Mouse (Mus musculus) neural tube, embryonic 14.5 days (tissue): ENCODE data around the gene Adpgk. TPM values are rescaled to one million over a fixed set of nuclear protein-coding genes. Genes with fewer than 3 reads are reported as not detected.
A peak's percentile ranks its signal among the peaks of the same experiment; 100 is the strongest.

Experiments
- ATAC-seq: fragments of 200-750 bp; cut with Nextera tagmentation; 2 replicates; pipeline ENCODE4 v1.8.0; 2017; ENCODE audit warnings: low read depth, mild to moderate bottlenecking, moderate TSS enrichment, moderate library complexity
- H3K27ac ChIP-seq: fragments of 300-500 bp; sonication (generic); 2 replicates; pipeline ENCODE4 v1.5.1; 2014; ENCODE audit warnings: low read depth, mild to moderate bottlenecking, control low read depth, low read length, moderate library complexity, mixed read lengths
- H3K27me3 ChIP-seq: fragments of 300-500 bp; sonication (generic); 2 replicates; pipeline ENCODE4 v1.6.1; 2014; ENCODE audit warnings: low read length; ENCODE audit not compliant: control insufficient read depth, insufficient read depth
- H3K36me3 ChIP-seq: fragments of 300-500 bp; sonication (generic); 2 replicates; pipeline ENCODE4 v1.6.1; 2014; ENCODE audit warnings: low read length, mixed read lengths; ENCODE audit not compliant: control insufficient read depth, insufficient read depth
- H3K4me1 ChIP-seq: fragments of 300-500 bp; sonication (generic); 2 replicates; pipeline ENCODE4 v1.6.1; 2014; ENCODE audit warnings: low read length; ENCODE audit not compliant: control insufficient read depth, insufficient read depth
- H3K4me2 ChIP-seq: fragments of 300-500 bp; sonication (generic); 2 replicates; pipeline ENCODE4 v1.6.1; 2014; ENCODE audit warnings: mild to moderate bottlenecking, low read depth, low read length, control low read depth
- H3K4me3 ChIP-seq: fragments of 300-500 bp; sonication (generic); 2 replicates; pipeline ENCODE4 v1.5.1; 2014; ENCODE audit warnings: low read depth, low read length, control low read depth, mixed read lengths
- H3K9ac ChIP-seq: fragments of 300-500 bp; sonication (generic); replicated peaks from 2 replicates; pipeline ENCODE4 v1.6.1; 2014; ENCODE audit warnings: low read depth, mild to moderate bottlenecking, control low read depth, low read length, mixed read lengths
- H3K9me3 ChIP-seq: fragments of 300-500 bp; sonication (generic); 2 replicates; pipeline ENCODE4 v1.6.1; 2016; ENCODE audit warnings: low read length; ENCODE audit not compliant: control insufficient read depth
- WGBS: fragments of 180-500 bp; shearing (Covaris S2); extraction: QIAGEN DNeasy Blood & Tissue Kit; methylation state at CpG from one replicate; pipeline ENCODE4 v1.1.7; 2014; 5-methylcytosine and 5-hydroxymethylcytosine counted together
- polyA plus RNA-seq: library from polyadenylated mRNA; unstranded; fragments of >200 nt; fragmentation: Nextera tagmentation; extraction: Ambion mirVana; gene quantifications from 2 replicates; pipeline ENCODE4 v1.2.1, GENCODE M21; 2014

The Adpgk gene
- 22.1 and 28.8 TPM in 2 replicates for polyA plus RNA-seq

DNA sequence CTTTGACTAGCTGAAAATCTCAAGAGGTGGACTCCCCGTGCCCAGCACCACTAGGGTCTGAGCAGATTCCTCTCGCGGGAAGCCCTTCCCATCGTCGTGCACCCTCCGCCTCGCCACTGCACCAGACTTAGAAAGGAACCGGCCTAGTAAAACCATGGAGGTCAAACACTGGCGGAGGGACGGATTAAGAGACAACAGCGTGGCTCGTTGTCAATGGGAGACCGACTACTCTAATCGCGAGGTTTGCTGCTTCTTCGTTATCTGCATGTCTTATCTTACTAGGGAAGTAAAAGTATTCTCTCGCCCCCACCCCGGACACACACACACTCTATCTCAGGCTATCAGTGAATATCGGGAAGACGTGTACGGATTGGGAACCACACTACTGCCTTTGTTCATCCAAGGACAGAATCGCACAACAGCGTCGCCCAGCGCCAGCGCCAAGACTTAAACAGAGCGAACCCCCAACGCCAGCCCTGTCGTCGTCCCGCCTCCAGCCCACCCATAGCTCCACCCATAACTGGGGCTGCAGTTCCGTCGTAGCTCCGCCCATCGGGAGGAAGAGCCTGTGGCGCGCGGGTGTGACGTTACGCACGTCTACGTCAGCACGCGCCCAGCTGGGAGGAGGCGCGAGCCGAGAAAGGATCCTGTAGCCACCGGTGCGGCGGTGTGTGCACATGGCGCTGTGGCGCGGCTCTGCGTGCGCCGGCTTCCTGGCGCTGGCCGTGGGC lies at the start of gene Adpgk:
Gene Adpgk, plus strand, starts transcription at position 602 of the 731 bp plus-strand sequence.
- peak; percentile 98 for ATAC-seq
- peak within 1 kb of the TSS; percentile 92 for H3K4me3 ChIP-seq
- 2% methylated on average over 51 of the region's 58 CpGs for WGBS
- no peaks in the 10 kb centered on the region for H3K27me3 ChIP-seq
- H3K4me1 ChIP-seq = 0 out of 2 replicates have a peak, but pooled peaks cover 6% of the 10 kb centered on the region
- no peaks in the 10 kb centered on the region for H3K36me3 ChIP-seq
- H3K4me2 ChIP-seq = peak within 1 kb of the TSS; percentile 56
- H3K27ac ChIP-seq = peak within 1 kb of the TSS; percentile 90
- H3K9ac ChIP-seq = peak within 1 kb of the TSS; percentile 88
- H3K9me3 ChIP-seq = no peaks in the 10 kb centered on the region

DNA sequence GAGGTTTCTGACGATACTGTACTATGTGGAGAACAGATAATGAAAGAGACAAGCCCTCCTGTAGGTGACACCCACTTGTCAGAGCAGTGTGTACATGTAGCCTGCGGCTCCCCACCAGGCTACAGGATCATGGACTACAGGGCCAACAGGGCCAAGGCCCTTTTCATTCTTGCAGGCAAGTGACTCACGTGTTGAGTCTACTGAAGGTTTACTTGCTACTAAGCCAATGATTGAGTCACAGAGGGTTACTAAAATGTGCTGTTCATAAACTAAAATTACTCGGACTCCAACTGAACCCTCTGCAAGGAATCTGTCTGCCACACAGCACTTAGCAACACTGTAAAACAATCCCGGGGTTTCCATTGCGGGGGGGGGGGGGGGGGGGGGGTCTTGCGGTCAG lies 46.2 kb upstream of the Adpgk start:
- Histone ChIP-seq H3K4me1 (no peaks in the 10 kb centered on the region), H3K27ac (no peak overlapping the region), H3K9me3 (0 out of 2 replicates have a peak, but pooled peaks cover 3% of the 10 kb centered on the region), H3K4me3 (no peak overlapping the region), H3K4me2 (no peak overlapping the region), H3K27me3 (no peaks in the 10 kb centered on the region), H3K9ac (no peak overlapping the region), H3K36me3 (no peaks in the 10 kb centered on the region)
- WGBS = 57% methylated on average over 7 of the region's 7 CpGs
- ATAC-seq = no peak

DNA sequence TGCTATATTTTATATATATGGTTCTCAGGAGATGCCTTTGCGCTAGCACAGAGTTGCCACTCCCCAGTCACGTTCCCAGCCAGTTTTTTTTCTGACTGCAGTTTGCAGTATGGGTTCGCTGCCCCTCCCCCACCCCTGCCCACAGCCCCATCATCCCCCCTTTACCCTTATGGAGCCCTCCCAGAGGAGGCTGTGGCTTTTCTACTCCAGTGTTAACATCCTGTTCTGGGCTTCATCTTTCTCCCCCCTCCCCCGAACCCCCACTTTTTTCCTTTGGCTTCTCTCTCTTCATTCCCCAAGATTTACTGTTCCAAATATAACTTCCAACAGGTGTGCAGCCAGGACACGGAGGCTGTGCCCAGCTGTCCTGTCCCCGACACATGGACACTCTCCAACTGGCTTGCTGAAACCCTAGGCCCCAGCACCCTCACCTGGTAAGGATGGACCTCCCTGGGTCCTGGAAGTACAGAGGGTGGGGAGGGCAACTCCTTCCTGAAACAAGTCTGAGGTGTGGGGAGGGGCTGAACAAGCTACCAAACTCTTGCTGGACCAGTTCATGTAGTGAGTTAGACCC lies 44.8 kb upstream of the Adpgk start:
- Histone ChIP-seq H3K4me3 (no peak overlapping the region), H3K9ac (no peak overlapping the region), H3K4me2 (no peak overlapping the region), H3K36me3 (no peaks in the 10 kb centered on the region), H3K9me3 (0 out of 2 replicates have a peak, but pooled peaks cover 3% of the 10 kb centered on the region), H3K27me3 (no peaks in the 10 kb centered on the region), H3K4me1 (no peaks in the 10 kb centered on the region), H3K27ac (no peak overlapping the region)
- 56% methylated on average over 6 of the region's 6 CpGs for WGBS
- no peak for ATAC-seq

DNA sequence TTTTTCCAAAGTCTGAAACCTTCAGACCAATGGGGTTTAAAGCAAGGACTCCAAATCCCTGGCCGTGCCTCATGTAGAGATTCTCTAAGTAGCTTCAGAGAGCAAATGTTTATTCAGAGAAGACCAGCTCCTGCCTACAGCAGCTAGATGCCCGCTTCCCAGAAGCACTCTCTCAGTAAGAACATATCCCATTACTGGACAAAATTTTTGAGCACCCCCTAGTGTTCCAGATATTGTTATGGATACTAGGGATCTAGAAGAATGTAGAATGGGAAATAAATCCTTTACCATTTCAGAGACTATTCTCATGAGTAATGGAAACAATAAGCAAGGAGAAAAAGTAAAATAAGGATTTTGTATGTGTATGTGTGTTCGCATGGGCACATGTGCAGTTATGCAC lies 42.0 kb upstream of the Adpgk start:
- no peak for ATAC-seq
- Histone ChIP-seq H3K27ac (0 out of 2 replicates have a peak overlapping the region, but pooled peaks have one; percentile 17), H3K4me1 (no peaks in the 10 kb centered on the region), H3K27me3 (no peaks in the 10 kb centered on the region), H3K9ac (no peak overlapping the region), H3K4me3 (no peak overlapping the region), H3K36me3 (no peaks in the 10 kb centered on the region), H3K4me2 (no peak overlapping the region), H3K9me3 (0 out of 2 replicates have a peak, but pooled peaks cover 3% of the 10 kb centered on the region)
- 81% methylated on average over 3 of the region's 3 CpGs for WGBS

DNA sequence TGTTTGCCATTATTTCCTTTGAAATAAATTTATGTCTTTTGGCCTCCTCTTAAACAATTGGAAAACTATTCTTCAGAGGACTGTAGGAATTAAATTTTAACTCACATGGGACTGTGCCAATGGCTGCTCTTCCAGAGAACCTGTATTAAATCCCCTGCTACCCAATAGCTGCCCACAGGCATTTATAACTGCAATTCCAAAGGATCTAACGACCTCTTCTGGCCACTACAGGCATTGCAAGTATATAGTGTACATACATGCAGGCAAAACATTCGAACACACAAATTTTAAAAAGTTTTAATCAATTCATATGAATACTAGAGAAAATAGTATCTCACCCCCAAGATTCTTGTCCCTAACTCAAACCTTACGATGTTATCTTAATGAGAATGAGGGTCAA lies 41.1 kb upstream of the Adpgk start:
- Histone ChIP-seq H3K27ac (no peak overlapping the region), H3K9ac (no peak overlapping the region), H3K27me3 (no peaks in the 10 kb centered on the region), H3K36me3 (no peaks in the 10 kb centered on the region), H3K4me3 (no peak overlapping the region), H3K4me2 (no peak overlapping the region), H3K9me3 (0 out of 2 replicates have a peak, but pooled peaks cover 3% of the 10 kb centered on the region), H3K4me1 (no peaks in the 10 kb centered on the region)
- WGBS = 59% methylated on average over 3 of the region's 3 CpGs
- no peak for ATAC-seq

DNA sequence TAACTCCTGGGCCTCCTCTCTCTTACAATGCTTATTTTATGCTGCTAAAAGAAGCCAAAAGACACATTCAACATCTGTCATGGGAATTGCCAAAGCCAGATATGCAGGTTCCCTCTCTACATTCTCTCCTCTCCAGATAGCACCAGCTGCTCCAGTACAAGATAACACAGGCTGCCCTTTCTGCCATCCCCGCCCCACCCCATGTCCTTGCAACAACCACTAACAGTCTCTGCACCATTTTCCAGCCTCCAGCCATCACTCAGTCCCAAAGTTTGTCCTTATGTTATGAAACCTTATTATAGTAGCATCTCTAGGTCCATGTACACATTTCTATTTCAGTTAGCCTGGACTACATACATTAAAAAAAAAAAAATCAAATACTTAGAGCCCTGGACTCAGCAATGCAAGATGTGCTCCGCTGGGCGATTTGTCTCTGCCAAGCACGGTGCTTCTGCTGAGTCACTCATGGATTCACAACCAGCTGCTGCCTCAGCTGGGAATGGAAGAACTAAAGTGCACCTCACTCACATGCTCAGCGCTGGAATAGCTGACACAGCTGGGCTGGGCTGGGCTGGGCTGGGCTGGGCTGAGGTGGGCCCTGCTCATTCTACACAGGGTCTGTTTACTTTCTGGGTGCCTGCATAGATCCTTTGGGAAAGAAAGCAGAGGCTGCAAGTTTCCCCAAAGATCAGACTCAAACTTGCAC lies 36.5 kb upstream of the Adpgk start:
- H3K9ac ChIP-seq = no peak overlapping the region
- 0 out of 2 replicates have a peak, but pooled peaks cover 1% of the 10 kb centered on the region for H3K9me3 ChIP-seq
- H3K4me3 ChIP-seq = no peak overlapping the region
- no peak overlapping the region for H3K4me2 ChIP-seq
- no peak for ATAC-seq
- H3K27ac ChIP-seq = no peak overlapping the region
- no peaks in the 10 kb centered on the region for H3K27me3 ChIP-seq
- H3K36me3 ChIP-seq = no peaks in the 10 kb centered on the region
- 62% methylated on average over 5 of the region's 5 CpGs for WGBS
- H3K4me1 ChIP-seq = no peaks in the 10 kb centered on the region

DNA sequence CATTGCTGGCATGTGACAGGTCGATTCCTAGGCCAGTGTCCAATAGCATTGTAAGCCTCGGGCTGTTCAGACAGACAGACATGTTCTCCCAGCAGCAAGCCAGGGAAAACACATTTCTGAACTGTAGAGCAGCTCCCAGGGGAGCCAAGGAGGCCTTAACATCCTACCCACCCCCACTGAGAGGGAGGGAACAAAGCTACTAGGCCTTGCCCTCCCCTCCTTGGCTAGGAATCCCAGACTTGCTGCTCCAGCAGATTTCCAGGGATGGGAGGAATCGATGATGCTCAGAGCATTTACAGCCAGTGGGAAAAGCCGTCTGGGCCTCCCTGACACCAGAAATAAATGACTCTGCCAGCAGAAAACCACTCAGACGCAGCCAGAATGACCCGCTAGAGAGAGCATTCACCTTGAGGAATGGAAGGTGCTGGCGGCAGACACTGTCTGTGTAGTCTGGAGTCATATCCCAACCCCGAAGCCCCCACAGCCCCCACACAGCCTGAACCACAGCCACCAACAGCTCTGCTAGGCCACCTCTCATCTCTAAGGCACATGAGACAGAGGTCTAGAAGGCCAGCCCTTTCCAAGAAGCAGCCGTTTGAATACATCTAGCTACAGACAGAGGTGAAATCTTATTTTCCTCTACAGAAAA lies 31.4 kb upstream of the Adpgk start:
- 44% methylated on average over 9 of the region's 9 CpGs for WGBS
- Histone ChIP-seq H3K36me3 (no peaks in the 10 kb centered on the region), H3K9ac (no peak overlapping the region), H3K27me3 (no peaks in the 10 kb centered on the region), H3K4me3 (no peak overlapping the region), H3K9me3 (no peaks in the 10 kb centered on the region), H3K4me2 (no peak overlapping the region), H3K27ac (peak overlapping the region; percentile 48), H3K4me1 (no peaks in the 10 kb centered on the region)
- ATAC-seq = peak; percentile 51; the same call in 1 of the 2 replicates

DNA sequence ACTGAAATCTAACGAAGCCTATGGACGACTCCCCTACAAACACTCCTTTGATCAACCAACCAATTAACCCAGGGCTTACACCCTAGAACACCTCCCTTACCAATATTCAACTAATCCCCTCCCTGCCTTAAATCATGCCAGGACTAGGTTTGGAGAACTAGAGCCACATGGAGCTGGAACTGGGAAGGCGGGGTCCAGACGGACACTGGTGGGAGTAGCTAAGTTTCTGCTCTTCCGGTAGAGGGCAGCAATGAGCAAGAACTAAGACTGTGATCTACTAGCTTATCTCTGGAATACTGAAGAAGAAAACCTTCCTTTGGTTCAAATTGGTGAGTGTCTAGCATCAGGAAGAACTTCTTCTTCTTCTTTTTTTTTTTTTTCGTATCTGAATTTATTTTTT lies 25.0 kb upstream of the Adpgk start:
- Histone ChIP-seq H3K27me3 (no peaks in the 10 kb centered on the region), H3K36me3 (no peaks in the 10 kb centered on the region), H3K9ac (no peak overlapping the region), H3K4me3 (no peak overlapping the region), H3K27ac (no peak overlapping the region), H3K9me3 (no peaks in the 10 kb centered on the region), H3K4me1 (no peaks in the 10 kb centered on the region), H3K4me2 (no peak overlapping the region)
- ATAC-seq = no peak
- 62% methylated on average over 6 of the region's 6 CpGs for WGBS
